Mouse (Mus musculus) MEL (cell line): Measurements from ENCODE around the gene Smim8.

Source experiments
- BHLHE40 ChIP-seq: IDR thresholded peaks from 2 replicates; pipeline ENCODE4 v1.6.1; 2012; ENCODE audit warnings: low read depth, mild to moderate bottlenecking, inconsistent platforms, low read length, improper control_type of control experiment, borderline replicate concordance
- CTCF ChIP-seq, 3 experiments: IDR thresholded peaks in 2 of 3; conservative IDR thresholded peaks in 1 of 3; 2 replicates each; pipeline ENCODE4 v1.5.1; 2011 to 2012; ENCODE audit warnings: low read length in 3 of 3, low read depth in 2 of 3, mild to moderate bottlenecking in 2 of 3, improper control_type of control experiment in 1 of 3, inconsistent platforms in 1 of 3, mixed read lengths in 1 of 3, moderate library complexity in 1 of 3; ENCODE audit not compliant: control insufficient read depth in 1 of 3, insufficient read depth in 1 of 3, poor library complexity in 1 of 3, severe bottlenecking in 1 of 3
- ELF1 ChIP-seq: IDR thresholded peaks from 2 replicates; pipeline ENCODE4 v1.6.1; 2014; ENCODE audit warnings: low read depth, mild to moderate bottlenecking, inconsistent platforms, low read length, improper control_type of control experiment, moderate library complexity
- MAX ChIP-seq: IDR thresholded peaks from 2 replicates; pipeline ENCODE4 v1.6.1; 2011; ENCODE audit warnings: low read length, improper control_type of control experiment
- POLR2A ChIP-seq, 2 experiments: IDR thresholded peaks; 2 replicates each; pipeline ENCODE4 v1.6.1; 2011 to 2012; ENCODE audit warnings: low read length in 2 of 2, mild to moderate bottlenecking in 2 of 2, control low read depth in 1 of 2, improper control_type of control experiment in 1 of 2, low read depth in 1 of 2, moderate library complexity in 1 of 2; ENCODE audit not compliant: control insufficient read depth in 1 of 2, insufficient read depth in 1 of 2, poor library complexity in 1 of 2
- SMC3 ChIP-seq: IDR thresholded peaks from 2 replicates; pipeline ENCODE4 v1.6.1; 2011; ENCODE audit warnings: low read depth, low read length, improper control_type of control experiment

DNA sequence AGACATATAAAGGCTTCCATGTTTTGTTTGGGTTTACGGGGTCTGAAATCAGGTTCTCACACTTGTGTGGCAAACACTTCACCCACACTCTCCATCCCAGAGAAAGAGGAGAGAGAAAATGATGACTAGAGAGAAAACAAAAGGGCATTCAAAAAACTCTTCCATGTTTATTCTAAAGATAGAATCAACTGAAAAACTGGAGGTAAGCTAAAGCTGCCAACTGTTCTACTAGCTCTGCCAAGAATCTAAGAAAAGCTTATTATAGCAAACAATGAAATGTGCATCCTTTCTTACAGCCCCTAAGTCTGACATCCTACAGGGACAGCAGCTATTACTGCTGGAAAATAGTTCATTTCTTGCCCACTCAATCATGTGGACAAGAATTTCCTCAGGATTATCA is 45.7 kb upstream of the Smim8 start:
- TF ChIP-seq SMC3, result no peak
- TF ChIP-seq POLR2A (IDR thresholded peaks at IDR 0.05; ENCODE audit: control insufficient read depth in 1 of 2, insufficient read depth in 1 of 2, low read depth in 1 of 2, low read length in 2 of 2, poor library complexity in 1 of 2), result no peak
- TF ChIP-seq ELF1, result no peak
- no peak for TF ChIP-seq CTCF (IDR thresholded peaks at IDR 0.05 in 2 of 3, conservative IDR thresholded peaks at IDR 0.05 in 1 of 3; ENCODE audit: control insufficient read depth in 1 of 3, insufficient read depth in 1 of 3, low read depth in 2 of 3, low read length in 3 of 3, poor library complexity in 1 of 3, severe bottlenecking in 1 of 3)
- TF ChIP-seq BHLHE40, result no peak
- no peak for TF ChIP-seq MAX
